Mouse (Mus musculus) neural tube, embryonic 14.5 days (tissue): Measurements from ENCODE around the gene Fam120a. TPM values are rescaled to one million over a fixed set of nuclear protein-coding genes. Genes with fewer than 3 reads are reported as not detected.
A peak's percentile ranks its signal among the peaks of the same experiment; 100 is the strongest.

Experiments
- ATAC-seq: fragments of 200-750 bp; cut with Nextera tagmentation; 2 replicates; pipeline ENCODE4 v1.8.0; 2017; ENCODE audit warnings: low read depth, mild to moderate bottlenecking, moderate TSS enrichment, moderate library complexity
- H3K27ac ChIP-seq: fragments of 300-500 bp; sonication (generic); 2 replicates; pipeline ENCODE4 v1.5.1; 2014; ENCODE audit warnings: low read depth, mild to moderate bottlenecking, control low read depth, low read length, moderate library complexity, mixed read lengths
- H3K27me3 ChIP-seq: fragments of 300-500 bp; sonication (generic); 2 replicates; pipeline ENCODE4 v1.6.1; 2014; ENCODE audit warnings: low read length; ENCODE audit not compliant: control insufficient read depth, insufficient read depth
- H3K36me3 ChIP-seq: fragments of 300-500 bp; sonication (generic); 2 replicates; pipeline ENCODE4 v1.6.1; 2014; ENCODE audit warnings: low read length, mixed read lengths; ENCODE audit not compliant: control insufficient read depth, insufficient read depth
- H3K4me1 ChIP-seq: fragments of 300-500 bp; sonication (generic); 2 replicates; pipeline ENCODE4 v1.6.1; 2014; ENCODE audit warnings: low read length; ENCODE audit not compliant: control insufficient read depth, insufficient read depth
- H3K4me2 ChIP-seq: fragments of 300-500 bp; sonication (generic); 2 replicates; pipeline ENCODE4 v1.6.1; 2014; ENCODE audit warnings: mild to moderate bottlenecking, low read depth, low read length, control low read depth
- H3K4me3 ChIP-seq: fragments of 300-500 bp; sonication (generic); 2 replicates; pipeline ENCODE4 v1.5.1; 2014; ENCODE audit warnings: low read depth, low read length, control low read depth, mixed read lengths
- H3K9ac ChIP-seq: fragments of 300-500 bp; sonication (generic); replicated peaks from 2 replicates; pipeline ENCODE4 v1.6.1; 2014; ENCODE audit warnings: low read depth, mild to moderate bottlenecking, control low read depth, low read length, mixed read lengths
- H3K9me3 ChIP-seq: fragments of 300-500 bp; sonication (generic); 2 replicates; pipeline ENCODE4 v1.6.1; 2016; ENCODE audit warnings: low read length; ENCODE audit not compliant: control insufficient read depth
- WGBS: fragments of 180-500 bp; shearing (Covaris S2); extraction: QIAGEN DNeasy Blood & Tissue Kit; methylation state at CpG from one replicate; pipeline ENCODE4 v1.1.7; 2014; 5-methylcytosine and 5-hydroxymethylcytosine counted together
- polyA plus RNA-seq: library from polyadenylated mRNA; unstranded; fragments of >200 nt; fragmentation: Nextera tagmentation; extraction: Ambion mirVana; gene quantifications from 2 replicates; pipeline ENCODE4 v1.2.1, GENCODE M21; 2014

Fam120a gene
- polyA plus RNA-seq, 1 experiment from 2014 or later, result 16.5 TPM

- no peak overlapping the region for H3K4me3 ChIP-seq
- no peaks in the 10 kb centered on the region for H3K27me3 ChIP-seq
- no peak overlapping the region for H3K27ac ChIP-seq
- ATAC-seq, result no peak
- WGBS, result 94% methylated on average over 3 of the region's 3 CpGs
- no peak overlapping the region for H3K4me2 ChIP-seq
- H3K4me1 ChIP-seq, result no peaks in the 10 kb centered on the region
- peaks cover 35% of the 10 kb centered on the region for H3K36me3 ChIP-seq
- no peaks in the 10 kb centered on the region for H3K9me3 ChIP-seq
- no peak overlapping the region for H3K9ac ChIP-seq
Measured at GRCm38 (mm10) chr13:48913141-48913540, 54.7 kb downstream of the Fam120a start.

- ATAC-seq, result no peak
- Histone ChIP-seq H3K27ac (no peak overlapping the region), H3K36me3 (peaks cover 39% of the 10 kb centered on the region), H3K4me1 (no peaks in the 10 kb centered on the region), H3K27me3 (no peaks in the 10 kb centered on the region), H3K9ac (no peak overlapping the region), H3K4me3 (no peak overlapping the region), H3K4me2 (no peak overlapping the region), H3K9me3 (no peaks in the 10 kb centered on the region)
- WGBS, result 86% methylated on average over 7 of the region's 7 CpGs
Measured at GRCm38 (mm10) chr13:48911426-48911825, 56.4 kb downstream of the Fam120a start.

- no peak overlapping the region for H3K4me2 ChIP-seq
- no peak for ATAC-seq
- no peak overlapping the region for H3K4me3 ChIP-seq
- no peaks in the 10 kb centered on the region for H3K9me3 ChIP-seq
- no peak overlapping the region for H3K9ac ChIP-seq
- H3K4me1 ChIP-seq, result no peaks in the 10 kb centered on the region
- 92% methylated on average over 2 of the region's 2 CpGs for WGBS
- no peaks in the 10 kb centered on the region for H3K27me3 ChIP-seq
- H3K36me3 ChIP-seq, result peaks cover 32% of the 10 kb centered on the region
- no peak overlapping the region for H3K27ac ChIP-seq
Measured at GRCm38 (mm10) chr13:48905458-48905857, 62.4 kb downstream of the Fam120a start.

- Histone ChIP-seq H3K9ac (no peak overlapping the region), H3K27ac (no peak overlapping the region), H3K4me3 (no peak overlapping the region), H3K9me3 (no peaks in the 10 kb centered on the region), H3K4me2 (no peak overlapping the region), H3K4me1 (no peaks in the 10 kb centered on the region), H3K27me3 (no peaks in the 10 kb centered on the region), H3K36me3 (peaks cover 45% of the 10 kb centered on the region)
- ATAC-seq, result no peak
- 87% methylated on average over 5 of the region's 5 CpGs for WGBS
Measured at GRCm38 (mm10) chr13:48895376-48895775, 72.4 kb downstream of the Fam120a start.

GRCm38 (mm10) chr13:48890260-48890960, 77.4 kb downstream of the Fam120a start:
- Histone ChIP-seq H3K9ac (no peak overlapping the region), H3K27ac (no peak overlapping the region), H3K4me3 (no peak overlapping the region), H3K4me1 (no peaks in the 10 kb centered on the region), H3K36me3 (peaks cover 52% of the 10 kb centered on the region), H3K27me3 (no peaks in the 10 kb centered on the region), H3K9me3 (no peaks in the 10 kb centered on the region), H3K4me2 (no peak overlapping the region)
- 84% methylated on average over 4 of the region's 4 CpGs for WGBS
- ATAC-seq, result no peak

- H3K36me3 ChIP-seq, result peaks cover 20% of the 10 kb centered on the region; the same call in 1 of the 2 replicates
- WGBS, result under 1% methylated on average over 36 of the region's 36 CpGs
- peak overlapping the region; percentile 35 for H3K4me3 ChIP-seq
Measured at GRCm38 (mm10) chr13:48878534-48878933, 89.3 kb downstream of the Fam120a start.

GRCm38 (mm10) chr13:48877805-48878204, 90.0 kb downstream of the Fam120a start:
- Histone ChIP-seq H3K9ac (peak overlapping the region; percentile 73), H3K27me3 (no peaks in the 10 kb centered on the region), H3K27ac (peak overlapping the region; percentile 86; the same call in 1 of the 2 replicates), H3K4me3 (peak overlapping the region; percentile 35; the same call in 1 of the 2 replicates), H3K36me3 (peaks cover 20% of the 10 kb centered on the region; the same call in 1 of the 2 replicates), H3K4me1 (peaks cover 5% of the 10 kb centered on the region), H3K9me3 (no peaks in the 10 kb centered on the region), H3K4me2 (peak overlapping the region; percentile 67)
- ATAC-seq, result no peak

More at GRCm38 (mm10) chr13:48878534-48878933, 89.3 kb downstream of the Fam120a start:
- H3K4me2 ChIP-seq, result peak overlapping the region; percentile 67
- H3K27ac ChIP-seq, result peak overlapping the region; percentile 86
- peak overlapping the region; percentile 73 for H3K9ac ChIP-seq
- peak; percentile 99 for ATAC-seq
- H3K4me1 ChIP-seq, result peaks cover 5% of the 10 kb centered on the region
- H3K27me3 ChIP-seq, result no peaks in the 10 kb centered on the region
- H3K9me3 ChIP-seq, result no peaks in the 10 kb centered on the region

GRCm38 (mm10) chr13:48872726-48873125, 95.1 kb downstream of the Fam120a start:
- ATAC-seq, result no peak
- no peak overlapping the region for H3K4me3 ChIP-seq

GRCm38 (mm10) chr13:48871887-48872606, 95.8 kb downstream of the Fam120a start:
- Histone ChIP-seq H3K4me3 (peak overlapping the region; percentile 91), H3K27me3 (no peaks in the 10 kb centered on the region; the same call in 1 of the 2 replicates), H3K27ac (no peak overlapping the region), H3K9me3 (no peaks in the 10 kb centered on the region), H3K4me1 (peaks cover 23% of the 10 kb centered on the region), H3K4me2 (peak overlapping the region; percentile 88), H3K36me3 (no peaks in the 10 kb centered on the region), H3K9ac (peak overlapping the region; percentile 98)
- no peak; the same call in 1 of the 2 replicates for ATAC-seq
- WGBS, result 71% methylated on average over 7 of the region's 7 CpGs

More at GRCm38 (mm10) chr13:48872726-48873125, 95.1 kb downstream of the Fam120a start:
- H3K9ac ChIP-seq, result no peak overlapping the region
- H3K27me3 ChIP-seq, result no peaks in the 10 kb centered on the region; the same call in 1 of the 2 replicates
- H3K9me3 ChIP-seq, result no peaks in the 10 kb centered on the region
- H3K27ac ChIP-seq, result no peak overlapping the region
- H3K36me3 ChIP-seq, result no peaks in the 10 kb centered on the region
- no peak overlapping the region for H3K4me2 ChIP-seq
- H3K4me1 ChIP-seq, result peaks cover 22% of the 10 kb centered on the region
- 78% methylated on average over 5 of the region's 5 CpGs for WGBS
